Mouse (Mus musculus) mouse trophoblast stem cell (cell line): ENCODE results near the gene Lrrc58.

Source experiments
- in situ Hi-C, 2 experiments: fragments of 300-500 bp; cut with MseI, MboI; formaldehyde crosslinking; loops; 2 replicates in 1 of 2; 3 replicates in 1 of 2; pipeline ENCODE4 v1.15.1; 2025

The Lrrc58 gene

GRCm38 (mm10) chr16:37869470-37870231 is 1.5 kb downstream of the Lrrc58 start:
- in situ Hi-C loops = no loop called here

- in situ Hi-C loops = no loop called here
Observed at GRCm38 (mm10) chr16:37871112-37871715, 3.0 kb downstream of the Lrrc58 start.

GRCm38 (mm10) chr16:37874501-37875235 is 6.5 kb downstream of the Lrrc58 start:
- in situ Hi-C loops = no loop called here

- in situ Hi-C loops = no loop called here
Observed at GRCm38 (mm10) chr16:37877406-37877805, 9.2 kb downstream of the Lrrc58 start.

GRCm38 (mm10) chr16:37878951-37879505 is 10.8 kb downstream of the Lrrc58 start:
- in situ Hi-C loops = no loop called here

- in situ Hi-C loops = no loop called here
Observed at GRCm38 (mm10) chr16:37879750-37880419, 11.7 kb downstream of the Lrrc58 start.

- in situ Hi-C loops = no loop called here
Observed at GRCm38 (mm10) chr16:37881168-37881567, 13.0 kb downstream of the Lrrc58 start.

- in situ Hi-C loops = no loop called here
Observed at GRCm38 (mm10) chr16:37888986-37889385, 20.8 kb downstream of the Lrrc58 start.

- in situ Hi-C loops = no loop called here
Observed at GRCm38 (mm10) chr16:37892667-37893066, 24.5 kb downstream of the Lrrc58 start.

GRCm38 (mm10) chr16:37893381-37893780 is 25.2 kb downstream of the Lrrc58 start:
- in situ Hi-C loops = no loop called here

- in situ Hi-C loops = no loop called here
Observed at GRCm38 (mm10) chr16:37893942-37894341, 25.8 kb downstream of the Lrrc58 start.

- in situ Hi-C loops = no loop called here
Observed at GRCm38 (mm10) chr16:37898790-37899189, 30.6 kb downstream of the Lrrc58 start.

GRCm38 (mm10) chr16:37899357-37899756 is 31.2 kb downstream of the Lrrc58 start:
- in situ Hi-C loops = no loop called here

GRCm38 (mm10) chr16:37901318-37901717 is 33.1 kb downstream of the Lrrc58 start:
- in situ Hi-C loops = no loop called here

- in situ Hi-C loops = no loop called here
Observed at GRCm38 (mm10) chr16:37906456-37906855, 38.3 kb downstream of the Lrrc58 start.

- in situ Hi-C loops = no loop called here
Observed at GRCm38 (mm10) chr16:37911086-37911485, 42.9 kb downstream of the Lrrc58 start.

GRCm38 (mm10) chr16:37916138-37916817 is 48.1 kb downstream of the Lrrc58 start, which contains the start of gene Gpr156:
Gene Gpr156, plus strand, starts transcription at chr16:37916496.
- in situ Hi-C loops = no loop called here

- in situ Hi-C loops = no loop called here
Observed at GRCm38 (mm10) chr16:37916818-37917201, 48.6 kb downstream of the Lrrc58 start.

- in situ Hi-C loops = no loop called here
Observed at GRCm38 (mm10) chr16:37919000-37919399, 50.8 kb downstream of the Lrrc58 start.

GRCm38 (mm10) chr16:37920842-37921409 is 52.7 kb downstream of the Lrrc58 start:
- in situ Hi-C loops = no loop called here

GRCm38 (mm10) chr16:37926087-37926486 is 57.9 kb downstream of the Lrrc58 start:
- in situ Hi-C loops = no loop called here
